Mouse (Mus musculus) B cell, adult (primary cell): ENCODE measurements around the gene Slc11a1. TPM values are rescaled to one million over a fixed set of nuclear protein-coding genes. Genes with fewer than 3 reads are reported as not detected.

ENCODE experiments used
- total RNA-seq: library from RNA; stranded (reverse); gene quantifications from 4 replicates; pipeline ENCODE4 v1.2.4, GENCODE M21; 2023; ENCODE audit not compliant: inconsistent age

Gene Slc11a1
- 4.9 to 8.1 TPM (median 5.6 TPM) in 4 replicates for total RNA-seq

GRCm38 (mm10) chr1:74374980-74375379 is at the start of gene Slc11a1:
Gene Slc11a1, plus strand, starts transcription at chr1:74375195.

GRCm38 (mm10) chr1:74361812-74362211 is 13.2 kb upstream of the Slc11a1 start, which contains the start of gene Catip:
Gene Catip, plus strand, starts transcription at chr1:74362108.

GRCm38 (mm10) chr1:74390924-74391748 is 16.1 kb downstream of the Slc11a1 start, which contains the start of gene Ctdsp1:
Gene Ctdsp1, plus strand, starts transcription at chr1:74391509.

GRCm38 (mm10) chr1:74408589-74409504 is 33.9 kb downstream of the Slc11a1 start, which contains the start of gene Vil1:
Gene Vil1, plus strand, starts transcription at chr1:74409376.

Other genes starting within 250 kb of the Slc11a1 start
- gene Rufy4, start 249.7 kb upstream of the Slc11a1 start, total RNA-seq: 0.22 TPM in 1 of 4 replicates, not detected in the others
- 0.15 TPM in 1 of 4 replicates, not detected in the others for gene Cxcr2, start 221.2 kb upstream of the Slc11a1 start, total RNA-seq
- gene Cxcr1, start 180.6 kb upstream of the Slc11a1 start, total RNA-seq: not detected in 4 replicates
- gene Arpc2, start 139.1 kb upstream of the Slc11a1 start, total RNA-seq: 412 to 422 TPM (median 418 TPM) in 4 replicates
- gene Gpbar1, start 96.6 kb upstream of the Slc11a1 start, total RNA-seq: 1.2 to 2.0 TPM (median 1.5 TPM) in 4 replicates
- 110 to 122 TPM (median 111 TPM) in 4 replicates for gene Aamp, start 90.5 kb upstream of the Slc11a1 start, total RNA-seq
- gene Pnkd, start 90.3 kb upstream of the Slc11a1 start, total RNA-seq: 17.8 to 25.0 TPM (median 21.2 TPM) in 4 replicates
- gene Tmbim1, start 69.6 kb upstream of the Slc11a1 start, total RNA-seq: 3.2 to 4.3 TPM (median 3.7 TPM) in 4 replicates
- not detected in 4 replicates for gene Catip, start 13.1 kb upstream of the Slc11a1 start, total RNA-seq
- gene Ctdsp1, start 16.3 kb downstream of the Slc11a1 start, total RNA-seq: 105 to 110 TPM (median 108 TPM) in 4 replicates
- gene Vil1, start 34.2 kb downstream of the Slc11a1 start, total RNA-seq: 0.32 to 0.54 TPM in 2 of 4 replicates, not detected in the others
- gene Cnot9, start 130.9 kb downstream of the Slc11a1 start, total RNA-seq: 27.1 to 30.2 TPM (median 28.5 TPM) in 4 replicates
- 0.64 to 0.81 TPM in 2 of 4 replicates, not detected in the others for gene Plcd4, start 167.7 kb downstream of the Slc11a1 start, total RNA-seq
- gene Usp37, start 169.1 kb downstream of the Slc11a1 start, total RNA-seq: 29.9 to 43.8 TPM (median 37.0 TPM) in 4 replicates
- 43.3 to 47.0 TPM (median 45.1 TPM) in 4 replicates for gene Zfp142, start 213.1 kb downstream of the Slc11a1 start, total RNA-seq
- 8.0 to 9.6 TPM (median 8.6 TPM) in 4 replicates for gene Bcs1l, start 213.1 kb downstream of the Slc11a1 start, total RNA-seq
- 56.0 to 65.0 TPM (median 61.9 TPM) in 4 replicates for gene Rnf25, start 226.2 kb downstream of the Slc11a1 start, total RNA-seq
- gene Stk36, start 226.2 kb downstream of the Slc11a1 start, total RNA-seq: 0.39 to 1.3 TPM (median 1.3 TPM) in 3 of 4 replicates, not detected in the other